Mouse (Mus musculus): ENCODE measurements around the gene Dagla. TPM values are rescaled to one million over a fixed set of nuclear protein-coding genes. Genes with fewer than 3 reads are reported as not detected.

Dagla gene
- polyA plus RNA-seq, 2 experiments from 2014 or later, result not detected

GRCm38 (mm10) chr19:10306521-10307243 is 2.0 kb upstream of the Dagla start:
- ATAC-seq, result no peak

- ATAC-seq, result no peak
Measured at GRCm38 (mm10) chr19:10305640-10306039, 963 bp upstream of the Dagla start.

GRCm38 (mm10) chr19:10304395-10304794 is 282 bp downstream of the Dagla start:
- no peak for ATAC-seq

- no peak for ATAC-seq
Measured at GRCm38 (mm10) chr19:10302852-10303251, 1.8 kb downstream of the Dagla start.

GRCm38 (mm10) chr19:10301866-10302356 is 2.8 kb downstream of the Dagla start:
- no peak for ATAC-seq

GRCm38 (mm10) chr19:10301263-10301662 is 3.4 kb downstream of the Dagla start:
- no peak for ATAC-seq

- ATAC-seq, result no peak
Measured at GRCm38 (mm10) chr19:10300809-10301208, 3.9 kb downstream of the Dagla start.

- no peak for ATAC-seq
Measured at GRCm38 (mm10) chr19:10298268-10298667, 6.4 kb downstream of the Dagla start.

GRCm38 (mm10) chr19:10297041-10297503 is 7.6 kb downstream of the Dagla start:
- ATAC-seq, result no peak

GRCm38 (mm10) chr19:10296306-10296705 is 8.4 kb downstream of the Dagla start:
- no peak for ATAC-seq

GRCm38 (mm10) chr19:10294631-10295562 is 9.8 kb downstream of the Dagla start:
- ATAC-seq, result no peak

GRCm38 (mm10) chr19:10293987-10294386 is 10.7 kb downstream of the Dagla start:
- no peak for ATAC-seq

- ATAC-seq, result no peak
Measured at GRCm38 (mm10) chr19:10291896-10292490, 12.7 kb downstream of the Dagla start.

GRCm38 (mm10) chr19:10290153-10290945 is 14.3 kb downstream of the Dagla start:
- ATAC-seq, result no peak

GRCm38 (mm10) chr19:10289609-10290150 is 15.0 kb downstream of the Dagla start:
- no peak for ATAC-seq

GRCm38 (mm10) chr19:10288125-10289040 is 16.3 kb downstream of the Dagla start:
- ATAC-seq, result no peak

GRCm38 (mm10) chr19:10286458-10286872 is 18.2 kb downstream of the Dagla start:
- no peak for ATAC-seq

- ATAC-seq, result no peak
Measured at GRCm38 (mm10) chr19:10280771-10281540, 23.7 kb downstream of the Dagla start.

GRCm38 (mm10) chr19:10279668-10280067 is 25.0 kb downstream of the Dagla start:
- no peak for ATAC-seq

Measured in CD4-positive, CD25-positive, alpha-beta regulatory T cell, adult 4 months (primary cell).